Mouse (Mus musculus) bone marrow, adult 2 months (tissue): ENCODE measurements around the gene Mief2. TPM values are rescaled to one million over a fixed set of nuclear protein-coding genes. Genes with fewer than 3 reads are reported as not detected.

Experiments used
- H3K27ac ChIP-seq: fragments of 200-500 bp; 2 replicates; pipeline ENCODE4 v1.5.1; 2012; ENCODE audit warnings: low read depth, mild to moderate bottlenecking, control low read depth, inconsistent platforms, low read length; ENCODE audit not compliant: control insufficient read depth, poor library complexity, insufficient read depth
- H3K4me1 ChIP-seq: fragments of 200-500 bp; 2 replicates; pipeline ENCODE4 v1.6.1; 2011; ENCODE audit warnings: low read length; ENCODE audit not compliant: control insufficient read depth, insufficient read depth
- H3K4me3 ChIP-seq: fragments of 200-500 bp; replicated peaks from 2 replicates; pipeline ENCODE3; 2011; ENCODE audit warnings: mild to moderate bottlenecking, low read depth, low read length, control low read depth; ENCODE audit not compliant: control insufficient read depth
- CTCF ChIP-seq: fragments of 200-500 bp; IDR thresholded peaks from 2 replicates; pipeline ENCODE4 v1.5.1; 2011; ENCODE audit warnings: low read length, control low read depth; ENCODE audit not compliant: control insufficient read depth, insufficient read depth
- POLR2A ChIP-seq: fragments of 200-500 bp; IDR thresholded peaks from 2 replicates; pipeline ENCODE4 v1.6.1; 2011; ENCODE audit warnings: low read depth, mild to moderate bottlenecking, control low read depth, low read length, borderline replicate concordance; ENCODE audit not compliant: control insufficient read depth
- WGBS: fragments of 180-500 bp; shearing (Covaris S2); methylation state at CpG from one replicate; pipeline ENCODE4 v1.1.7; 2018; 5-methylcytosine and 5-hydroxymethylcytosine counted together
- polyA plus RNA-seq: library from polyadenylated mRNA; stranded (reverse); fragments of >200 nt; gene quantifications from 2 replicates; pipeline ENCODE4 v1.2.4, GENCODE M21; 2011; ENCODE audit warnings: low replicate concordance; ENCODE audit not compliant: missing spikeins, insufficient read depth, insufficient read length

The Mief2 gene
- polyA plus RNA-seq, result 4.1 and 11.7 TPM in 2 replicates

GRCm38 (mm10) chr11:60728260-60728761, at the start of gene Mief2:
TSS of gene Mief2 (plus strand) at chr11:60728398.
- H3K4me1 ChIP-seq, result peaks cover 7% of the 10 kb centered on the region; the same call in 1 of the 2 replicates
- under 1% methylated on average over 44 of the region's 44 CpGs for WGBS

DNA sequence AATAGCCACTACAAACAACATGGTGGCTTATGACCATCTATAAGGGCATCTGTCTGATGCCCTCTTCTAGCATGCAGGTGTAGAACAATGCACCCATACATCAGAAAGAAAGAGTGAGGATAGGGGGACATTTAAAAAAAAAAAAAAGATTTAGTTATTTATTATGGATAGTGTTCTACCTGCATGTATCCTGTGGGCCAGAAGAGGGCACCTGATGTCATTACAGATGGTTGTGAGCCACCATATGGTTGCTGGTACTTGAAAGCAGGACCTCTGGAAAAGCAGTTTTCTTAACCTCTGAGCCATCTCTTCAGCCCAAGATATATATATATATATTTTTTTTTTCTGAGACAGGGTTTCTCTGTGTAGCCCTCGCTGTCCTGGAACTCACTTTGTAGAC, 32.0 kb upstream of the Mief2 start:
- 50% methylated on average over 1 of the region's 1 CpGs for WGBS

More at GRCm38 (mm10) chr11:60728260-60728761, at the start of gene Mief2:
- Histone ChIP-seq H3K27ac (peak within 1 kb of the TSS; percentile 96), H3K4me3 (peak within 1 kb of the TSS; percentile 95)
- no peak for TF ChIP-seq CTCF
- peak; percentile 51; the same call in 1 of the 2 replicates for TF ChIP-seq POLR2A

DNA sequence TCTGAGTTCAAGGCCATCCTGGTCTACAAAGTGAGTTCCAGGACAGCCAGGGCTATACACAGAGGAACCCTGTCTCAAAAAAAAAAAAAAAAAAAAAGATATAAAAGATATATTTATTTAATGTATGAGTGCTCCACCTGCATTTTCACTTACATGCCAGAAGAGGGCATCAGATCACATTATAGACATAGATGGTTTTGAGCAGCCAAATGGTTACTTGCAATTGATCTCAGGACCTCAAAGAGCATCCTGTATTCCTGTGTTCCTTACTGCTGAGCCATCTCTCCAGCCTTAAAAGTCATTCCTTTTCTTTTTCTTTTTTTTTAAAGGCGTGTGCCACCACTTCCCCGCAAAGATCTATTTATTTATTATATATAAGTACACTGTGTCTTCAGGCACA, 30.6 kb upstream of the Mief2 start:
- Histone ChIP-seq H3K27ac (no peak overlapping the region), H3K4me1 (no peaks in the 10 kb centered on the region), H3K4me3 (no peak overlapping the region)
- WGBS, result 44% methylated on average over 2 of the region's 2 CpGs
- TF ChIP-seq CTCF, result 0 out of 2 replicates have a peak, but pooled peaks have one; percentile 11
- no peak for TF ChIP-seq POLR2A

More for the DNA sequence above, 32.0 kb upstream of the Mief2 start:
- Histone ChIP-seq H3K4me1 (no peaks in the 10 kb centered on the region), H3K27ac (no peak overlapping the region), H3K4me3 (no peak overlapping the region)
- TF ChIP-seq CTCF (no peak), POLR2A (no peak)

- Histone ChIP-seq H3K4me1 (no peaks in the 10 kb centered on the region; the same call in 1 of the 2 replicates), H3K27ac (no peak overlapping the region), H3K4me3 (peak overlapping the region; percentile 76)
- 4% methylated on average over 22 of the region's 22 CpGs for WGBS
- TF ChIP-seq CTCF (no peak), POLR2A (no peak)
These were observed 29.2 kb upstream of the Mief2 start for GRCm38 (mm10) chr11:60698806-60699523.

DNA sequence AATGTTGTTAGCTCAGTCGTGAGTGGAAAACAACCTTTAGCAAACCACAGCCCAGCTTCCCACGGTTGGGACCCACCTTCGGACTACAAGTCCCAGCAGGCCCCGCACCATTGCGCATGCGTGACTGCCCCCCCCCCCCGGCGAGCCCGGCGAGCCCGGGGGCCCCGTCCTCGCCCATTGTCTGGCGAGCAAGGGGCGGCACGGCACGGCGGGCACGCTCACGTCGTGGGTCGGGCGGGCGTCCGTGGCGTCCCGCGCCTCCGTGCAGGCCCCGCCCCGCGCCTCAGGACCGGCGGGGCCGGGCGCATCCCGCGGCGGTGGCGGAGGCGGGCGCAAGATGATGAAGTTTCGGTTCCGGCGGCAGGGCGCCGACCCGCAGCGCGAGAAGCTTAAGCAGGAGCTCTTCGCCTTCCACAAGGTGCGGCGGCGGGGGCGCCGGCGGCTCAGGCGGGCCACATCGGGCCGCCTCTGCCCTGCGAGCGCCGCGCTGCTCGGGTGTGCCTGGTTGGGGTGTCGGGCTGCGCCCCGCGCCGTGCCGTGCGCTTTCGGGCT, 28.6 kb upstream of the Mief2 start, which contains the start of gene Llgl1:
Gene Llgl1 (plus strand): TSS at position 200 of the 552 bp plus-strand sequence.
- TF ChIP-seq POLR2A, result peak; percentile 65; the same call in 1 of the 2 replicates
- no peak for TF ChIP-seq CTCF
- no peaks in the 10 kb centered on the region; the same call in 1 of the 2 replicates for H3K4me1 ChIP-seq
- WGBS, result under 1% methylated on average over 73 of the region's 73 CpGs

DNA sequence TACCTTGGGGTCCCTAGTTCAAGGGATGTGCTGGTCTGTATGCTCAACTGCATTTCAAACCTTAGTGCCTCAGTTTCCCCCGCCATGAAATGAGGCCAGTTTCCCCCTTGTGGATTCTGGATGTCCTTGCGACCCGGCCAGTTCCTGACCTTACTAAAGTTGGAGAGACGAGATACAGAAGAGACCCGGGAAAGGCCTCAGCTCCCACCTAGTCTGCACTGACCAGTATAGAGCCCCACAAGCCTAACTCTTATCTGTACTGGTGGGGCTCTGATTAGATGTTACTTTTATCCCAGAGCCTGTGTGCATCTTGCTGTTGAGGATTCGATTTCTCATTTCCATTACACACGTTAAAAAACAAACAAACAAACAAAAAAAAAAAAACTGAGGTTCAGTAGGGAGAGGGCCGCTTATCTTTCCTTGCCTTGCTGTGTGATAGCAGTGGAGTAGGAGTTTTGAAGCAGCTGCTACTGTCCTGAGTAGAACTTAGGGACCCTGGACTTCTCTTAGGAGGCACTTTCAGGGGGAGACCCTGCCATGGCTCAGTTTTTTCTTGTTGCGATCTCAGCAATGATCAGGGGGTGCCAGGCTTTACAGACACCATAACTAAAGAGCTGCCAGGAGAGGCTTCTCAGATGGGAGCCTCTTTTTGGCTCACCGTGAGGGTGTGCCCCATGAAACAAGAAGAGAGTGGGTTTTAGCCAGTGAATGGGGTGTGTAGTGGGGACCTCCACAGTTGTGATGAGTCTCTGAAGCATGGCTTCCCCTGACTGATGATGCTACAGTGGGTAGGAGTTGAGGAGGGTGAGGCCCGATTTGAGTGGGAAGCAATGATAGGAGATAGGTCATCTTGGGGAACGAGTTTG, 27.6 kb upstream of the Mief2 start:
- Histone ChIP-seq H3K4me3 (peak overlapping the region; percentile 76), H3K4me1 (no peaks in the 10 kb centered on the region; the same call in 1 of the 2 replicates), H3K27ac (no peak overlapping the region; the same call in 1 of the 2 replicates)
- no peak for TF ChIP-seq CTCF
- no peak for TF ChIP-seq POLR2A
- 33% methylated on average over 12 of the region's 12 CpGs for WGBS

More for the DNA sequence above, 28.6 kb upstream of the Mief2 start, which contains the start of gene Llgl1:
- Histone ChIP-seq H3K4me3 (peak within 1 kb of the TSS; percentile 76), H3K27ac (peak within 1 kb of the TSS; percentile 84)

DNA sequence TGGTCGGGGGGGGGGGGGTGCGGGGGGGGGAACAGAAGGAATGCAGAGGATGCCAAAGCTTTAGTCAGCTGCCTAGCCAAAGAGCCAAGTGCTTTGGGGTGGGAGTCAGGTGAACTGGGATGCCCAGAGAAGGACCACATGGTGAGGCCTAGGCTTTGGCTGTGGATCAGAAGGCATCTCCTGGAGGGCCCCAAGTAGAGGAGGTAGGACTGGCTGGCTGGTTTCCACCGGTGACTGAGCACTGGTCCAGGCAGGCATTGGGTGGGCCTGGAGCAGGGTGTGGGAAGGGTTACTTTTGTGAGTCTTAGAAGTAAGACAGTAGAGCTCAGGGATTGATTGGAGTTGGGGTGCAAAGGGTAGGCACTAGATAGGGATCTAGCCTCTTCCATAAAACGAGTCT, 26.6 kb upstream of the Mief2 start:
- Histone ChIP-seq H3K4me1 (no peaks in the 10 kb centered on the region; the same call in 1 of the 2 replicates), H3K27ac (no peak overlapping the region), H3K4me3 (no peak overlapping the region)
- WGBS, result 80% methylated on average over 4 of the region's 4 CpGs
- TF ChIP-seq CTCF, result no peak
- TF ChIP-seq POLR2A, result no peak

- TF ChIP-seq CTCF (peak; percentile 89), POLR2A (no peak)
- no peak overlapping the region for H3K27ac ChIP-seq
- H3K4me1 ChIP-seq, result no peaks in the 10 kb centered on the region; the same call in 1 of the 2 replicates
- WGBS, result 37% methylated on average over 4 of the region's 4 CpGs
- H3K4me3 ChIP-seq, result no peak overlapping the region
These were observed 25.1 kb upstream of the Mief2 start for GRCm38 (mm10) chr11:60703131-60703530.
